Mouse (Mus musculus) urinary bladder, postnatal 4 days (tissue): ENCODE data around the gene Gipc3.

Source experiments
- DNase-seq, 2 experiments: peaks; one replicate each; pipeline ENCODE4 v3.0.0; 2021 to 2022; ENCODE audit warnings: low spot score in 2 of 2

Gene Gipc3

DNA sequence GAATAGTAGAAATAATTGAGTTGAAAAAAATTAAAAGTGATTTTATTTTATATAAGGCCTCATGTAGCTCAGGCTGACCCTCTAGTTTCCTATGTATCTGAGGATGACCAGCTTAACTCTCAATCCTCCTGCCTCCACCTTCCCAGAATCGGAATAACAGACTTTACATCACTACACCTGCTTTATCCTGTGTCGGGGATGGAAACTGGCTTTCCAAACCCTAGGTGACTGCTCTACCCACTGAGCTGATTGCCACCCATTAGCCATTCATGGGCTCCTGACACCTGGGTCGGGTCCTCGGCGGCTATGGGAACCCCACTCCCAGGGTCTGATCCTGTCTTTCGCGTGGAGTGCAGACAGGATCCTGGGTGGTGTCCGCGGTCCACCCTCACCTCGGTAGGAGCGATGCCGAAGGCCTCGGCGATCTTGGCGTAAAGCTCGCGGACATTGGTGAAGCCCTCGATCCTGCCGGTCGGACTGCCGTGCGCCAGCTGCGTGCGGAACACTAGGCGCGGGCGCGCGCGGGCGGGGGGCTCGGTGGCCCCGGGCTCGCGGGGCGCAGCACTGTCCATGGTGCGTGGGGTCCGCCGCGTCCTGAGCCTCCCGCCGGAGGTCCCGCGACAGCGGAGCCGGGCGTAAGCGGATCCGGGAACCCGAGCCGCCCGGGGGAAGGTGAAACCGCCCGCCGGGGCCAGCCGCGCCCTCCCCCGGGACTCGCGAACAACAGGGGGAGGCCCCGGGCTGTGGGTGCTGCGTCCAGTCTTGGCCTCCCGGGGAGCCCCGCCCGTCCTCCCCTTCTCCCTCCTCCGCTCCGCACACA lies at the start of gene Gipc3:
Gipc3 (minus strand) TSS at position 581 of the 820 bp plus-strand sequence.
- no peak for DNase-seq

DNA sequence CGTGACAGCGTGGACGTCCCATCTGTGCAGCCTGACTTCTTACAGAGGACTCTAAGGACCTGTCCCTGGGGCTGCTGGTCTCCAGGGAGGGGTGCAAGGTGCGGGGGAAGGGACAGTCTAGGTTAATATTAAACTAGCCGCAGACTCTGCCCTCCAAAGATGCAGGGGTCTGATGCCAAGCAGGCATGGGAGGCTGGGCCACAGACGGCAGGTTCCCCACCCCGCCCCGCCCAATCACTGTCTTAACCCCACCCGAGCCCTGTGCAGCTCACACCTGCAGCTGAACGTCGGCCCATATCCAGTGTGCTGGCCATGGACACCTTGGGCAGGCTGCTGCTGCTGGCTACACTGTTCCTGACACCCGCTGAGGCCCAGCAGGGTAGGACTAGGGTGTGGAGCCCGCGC lies 49.7 kb upstream of the Gipc3 start, which contains the start of gene Smim24:
Smim24 (plus strand) TSS at position 271 of the 405 bp plus-strand sequence.
- DNase-seq, result no peak

- no peak for DNase-seq
Observed at GRCm38 (mm10) chr10:81392270-81392669, 49.2 kb upstream of the Gipc3 start.

DNA sequence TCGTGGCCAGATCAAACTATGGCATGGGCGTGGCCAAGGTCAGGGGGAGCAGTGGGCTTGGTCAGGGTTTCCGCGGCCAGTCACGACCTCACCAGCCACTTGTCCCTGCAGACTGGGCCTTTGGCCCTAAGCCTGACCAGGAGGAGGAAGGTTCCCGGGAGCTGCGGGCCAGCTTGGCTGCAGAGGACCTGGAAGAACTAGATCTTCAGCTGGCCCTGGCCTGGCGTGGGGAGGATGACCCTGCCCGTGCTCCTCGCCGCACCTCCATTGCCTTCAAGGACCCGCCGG lies 47.6 kb upstream of the Gipc3 start:
- DNase-seq, result no peak

DNA sequence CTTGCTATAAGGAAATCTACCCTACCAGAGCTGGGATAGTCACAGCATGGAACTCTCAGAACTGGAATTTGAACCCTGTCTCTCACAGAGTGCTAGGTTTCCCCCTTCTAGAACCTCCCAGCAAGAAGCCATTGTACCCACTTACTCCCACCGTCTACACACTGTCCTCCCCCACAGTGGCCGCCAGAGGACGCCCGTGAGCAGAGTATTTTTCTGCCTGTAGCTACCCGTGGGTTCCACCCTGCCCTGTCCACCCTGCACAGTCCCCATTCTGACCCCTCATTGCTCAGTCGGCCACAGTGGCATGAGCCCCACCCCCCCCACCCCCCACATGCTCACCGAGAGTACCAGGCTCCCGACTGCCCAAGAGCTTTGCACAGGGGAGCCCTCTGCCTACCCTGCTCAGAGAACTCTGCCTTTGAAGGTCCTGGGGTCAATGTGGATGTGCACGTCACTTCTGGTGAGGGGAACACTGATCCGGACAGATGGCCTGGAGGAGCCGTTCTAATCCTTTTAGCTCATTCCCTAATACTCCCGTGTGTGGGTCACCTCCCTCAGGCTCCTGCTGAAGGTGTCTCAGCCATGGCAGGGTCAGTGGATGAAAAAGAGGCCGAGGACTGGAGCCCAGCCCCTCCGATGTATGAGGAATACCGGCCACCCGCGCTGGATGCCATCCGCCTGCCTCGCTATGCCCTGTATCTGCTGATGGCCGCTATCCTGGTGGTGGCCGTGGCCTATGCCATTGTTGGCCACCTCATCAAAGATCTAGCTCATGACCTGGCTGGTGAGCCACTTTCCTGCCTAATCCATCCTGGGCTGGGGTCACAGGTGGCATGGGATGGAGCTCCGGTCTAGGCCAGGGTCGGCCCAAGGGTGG lies 47.0 kb upstream of the Gipc3 start:
- DNase-seq, result peak in 1 of 2 experiments; percentile 82

- no peak for DNase-seq
Observed at GRCm38 (mm10) chr10:81389373-81389772, 46.3 kb upstream of the Gipc3 start.

DNA sequence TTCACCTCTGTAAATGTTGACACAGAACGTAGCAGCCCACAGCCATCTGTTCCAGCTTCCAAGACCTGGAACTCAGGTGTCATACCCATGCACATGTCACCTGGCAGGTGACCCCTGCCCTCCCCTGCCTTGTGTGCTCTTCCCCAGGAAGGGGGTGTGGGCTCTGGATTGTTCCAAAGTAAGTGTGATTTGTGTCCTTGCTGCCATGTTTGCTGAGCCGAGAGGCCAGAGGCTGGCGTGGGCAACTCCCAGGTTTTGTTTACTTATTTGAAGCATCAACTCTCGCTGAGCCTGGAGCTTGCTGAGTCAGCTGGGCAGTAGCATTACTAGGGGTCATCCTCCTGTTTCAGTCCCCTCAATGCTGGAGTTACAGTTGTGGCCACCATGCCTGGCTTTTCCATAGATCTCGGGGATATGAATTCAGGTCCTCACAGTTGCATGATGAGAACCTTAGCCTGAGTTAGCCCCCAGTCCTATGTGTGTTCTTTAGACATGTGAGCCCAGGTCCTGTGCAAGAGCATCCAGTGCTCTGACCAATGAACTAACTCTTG lies 45.5 kb upstream of the Gipc3 start, which contains the start of gene Gm48552:
Gm48552 (plus strand) TSS at position 501 of the 551 bp plus-strand sequence.
- DNase-seq, result no peak

GRCm38 (mm10) chr10:81387716-81388115 lies 44.6 kb upstream of the Gipc3 start:
- no peak for DNase-seq

GRCm38 (mm10) chr10:81385603-81386306 lies 42.7 kb upstream of the Gipc3 start:
- DNase-seq, result no peak

- DNase-seq, result no peak
Observed at GRCm38 (mm10) chr10:81384605-81384982, 41.5 kb upstream of the Gipc3 start.

DNA sequence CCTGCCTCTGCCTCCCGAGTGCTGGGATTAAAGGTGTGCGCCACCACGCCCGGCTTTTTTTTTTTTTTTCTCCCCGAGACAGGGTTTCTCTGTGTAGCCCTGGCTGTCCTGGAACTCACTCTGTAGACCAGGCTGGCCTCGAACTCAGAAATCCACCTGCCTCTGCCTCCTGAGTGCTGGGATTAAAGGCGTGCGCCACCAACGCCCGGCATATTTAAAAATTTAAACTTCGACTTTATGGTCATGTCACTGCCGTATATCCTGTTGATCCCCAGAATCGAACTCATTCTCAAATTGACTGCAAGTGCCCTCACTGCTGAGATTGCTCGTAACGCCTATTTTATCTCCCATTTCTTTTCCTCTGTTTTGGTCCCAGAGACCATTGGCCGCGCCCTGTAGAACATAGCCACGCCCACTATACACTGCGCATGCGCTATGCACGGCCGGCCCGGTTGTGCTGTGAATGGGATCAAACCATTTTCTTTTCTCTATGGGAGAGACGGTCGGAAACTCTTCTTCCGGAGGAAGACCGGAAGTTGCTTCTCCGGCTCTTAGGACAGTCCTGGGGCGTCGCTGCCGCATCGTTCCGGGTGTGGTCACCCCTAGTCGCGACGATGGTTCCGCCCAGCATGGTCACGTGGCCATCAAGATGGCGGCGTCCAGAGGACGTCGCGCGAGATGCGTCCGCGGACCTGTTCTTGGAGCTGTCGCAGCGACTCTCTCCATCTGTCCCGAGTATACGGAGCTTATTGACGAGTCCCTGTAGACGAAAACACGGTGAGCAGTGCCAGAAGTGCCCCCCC lies 40.9 kb upstream of the Gipc3 start, which contains the start of the genes Dohh and Gm48551:
Dohh (plus strand) TSS at position 627 of the 803 bp plus-strand sequence.
Gm48551 (plus strand) TSS at position 665 of the 803 bp plus-strand sequence.
- DNase-seq, result peak; percentile 97 to 100

DNA sequence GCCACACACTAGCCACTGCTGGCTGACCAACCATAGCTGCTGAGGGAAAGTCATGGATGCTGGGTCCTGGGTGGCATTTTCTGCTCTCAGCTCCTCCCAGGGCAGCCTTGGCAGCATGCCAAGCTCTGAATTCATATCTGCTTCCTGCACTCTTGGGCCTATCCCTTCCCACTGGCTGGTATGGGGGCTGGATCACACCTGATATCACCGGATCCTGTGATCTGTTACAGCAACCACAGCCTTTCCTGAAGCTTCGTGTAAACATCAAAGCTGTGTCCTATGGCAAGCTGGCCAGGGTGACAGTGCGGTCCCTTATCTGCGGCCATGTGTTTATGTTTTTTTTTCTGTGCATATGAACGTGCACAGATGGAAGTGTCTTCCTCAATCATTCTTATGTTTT lies 39.0 kb upstream of the Gipc3 start:
- DNase-seq, result no peak

DNA sequence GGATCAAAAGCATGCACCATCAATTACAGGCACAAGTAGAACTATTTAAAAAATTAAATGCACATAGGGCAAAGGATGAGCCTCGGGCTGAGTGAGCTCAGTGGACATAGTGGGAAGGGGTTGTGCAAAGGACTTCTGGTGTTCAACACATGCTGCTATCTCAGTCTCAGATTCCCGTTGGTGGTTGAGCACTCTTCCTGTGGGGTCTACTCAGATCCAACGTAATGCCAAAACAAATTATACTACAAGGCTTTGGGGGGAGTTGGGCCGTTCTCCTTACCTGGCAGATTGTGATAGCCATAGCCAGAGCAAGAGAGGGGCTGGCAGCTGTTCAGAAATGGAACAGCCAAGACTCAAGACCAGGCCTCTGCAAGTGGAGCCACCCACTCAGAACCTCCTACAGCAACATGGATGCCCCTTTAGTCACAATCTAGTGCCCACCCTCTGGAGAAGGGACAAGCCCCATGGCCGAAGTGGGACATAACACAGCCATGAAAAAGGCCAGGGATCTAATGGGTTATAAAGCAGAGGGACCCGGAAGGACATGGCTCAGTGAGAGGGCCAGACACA lies 36.8 kb upstream of the Gipc3 start:
- no peak for DNase-seq

DNA sequence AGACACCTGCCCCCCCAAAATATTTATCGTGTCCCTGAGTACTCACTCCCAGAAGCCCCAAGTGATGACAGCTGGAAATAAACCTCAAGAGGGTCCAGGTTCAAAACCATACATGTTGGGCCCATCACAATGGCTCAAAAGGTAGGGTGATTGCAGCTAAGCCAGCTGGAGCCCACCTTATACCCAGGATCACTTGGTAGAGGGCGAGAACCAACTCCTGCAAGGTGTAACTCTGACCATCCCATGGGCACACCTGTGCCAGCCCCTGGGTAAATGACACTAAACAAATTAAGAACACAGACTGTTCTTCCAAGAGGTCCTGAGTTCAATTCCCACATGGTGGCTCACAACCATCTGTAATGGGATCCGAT lies 36.1 kb upstream of the Gipc3 start:
- DNase-seq, result no peak

- DNase-seq, result peak; percentile 100
Observed at GRCm38 (mm10) chr10:81378553-81379182, 35.6 kb upstream of the Gipc3 start.

DNA sequence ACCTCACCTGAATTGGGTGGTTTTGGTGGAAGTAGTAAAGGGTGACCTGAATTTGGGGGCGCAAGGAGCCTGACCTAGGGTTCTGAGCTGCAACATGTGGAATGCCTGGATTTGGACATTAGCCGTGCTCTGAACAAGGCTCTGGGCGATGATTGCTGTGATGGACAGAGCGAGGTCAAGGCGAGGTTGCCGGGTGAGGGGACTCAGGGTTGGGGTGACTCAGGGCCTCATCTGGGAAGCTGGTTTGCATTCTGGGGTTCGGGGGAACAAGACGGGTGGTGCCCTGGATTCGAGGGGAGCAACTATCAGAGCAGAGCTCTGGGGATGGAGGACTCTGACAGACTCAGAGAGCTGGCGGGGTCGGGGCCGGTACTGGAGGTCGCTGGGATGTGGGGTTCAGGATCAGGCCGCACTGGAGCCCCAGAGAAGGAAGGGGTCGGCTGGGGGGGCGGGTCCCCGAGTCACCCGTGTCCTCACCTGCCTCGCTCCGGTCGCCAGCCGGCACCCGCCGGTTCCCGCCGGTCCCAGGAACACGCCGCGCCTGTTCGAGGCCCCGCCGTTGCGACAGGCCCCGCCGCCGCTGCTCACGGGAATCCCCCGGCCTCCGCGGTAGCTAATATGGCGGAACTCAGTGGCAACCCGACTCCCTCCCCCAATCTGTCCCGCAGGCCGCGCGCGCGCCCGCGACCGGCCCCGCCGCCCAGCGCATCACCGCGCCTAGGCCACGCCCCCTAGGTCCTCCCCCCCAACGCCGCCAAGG lies 34.9 kb upstream of the Gipc3 start, which contains the start of gene Fzr1:
Fzr1 (minus strand) TSS at position 724 of the 760 bp plus-strand sequence.
- DNase-seq, result peak in 1 of 2 experiments; percentile 55

DNA sequence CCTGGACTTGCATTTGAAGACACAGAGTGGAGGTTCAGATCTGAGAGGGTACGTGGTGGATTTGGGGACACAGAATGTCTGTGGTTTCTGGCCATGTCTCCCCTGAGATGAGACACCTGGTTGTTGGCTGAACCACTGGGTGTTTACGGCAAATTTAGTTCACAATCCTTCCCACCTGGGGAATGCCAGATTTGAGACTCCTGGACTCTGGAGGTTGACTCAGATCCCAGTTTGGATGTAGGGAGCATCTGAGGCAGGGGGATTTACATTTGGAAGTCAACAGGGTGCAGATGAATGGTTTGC lies 34.2 kb upstream of the Gipc3 start:
- no peak for DNase-seq

DNA sequence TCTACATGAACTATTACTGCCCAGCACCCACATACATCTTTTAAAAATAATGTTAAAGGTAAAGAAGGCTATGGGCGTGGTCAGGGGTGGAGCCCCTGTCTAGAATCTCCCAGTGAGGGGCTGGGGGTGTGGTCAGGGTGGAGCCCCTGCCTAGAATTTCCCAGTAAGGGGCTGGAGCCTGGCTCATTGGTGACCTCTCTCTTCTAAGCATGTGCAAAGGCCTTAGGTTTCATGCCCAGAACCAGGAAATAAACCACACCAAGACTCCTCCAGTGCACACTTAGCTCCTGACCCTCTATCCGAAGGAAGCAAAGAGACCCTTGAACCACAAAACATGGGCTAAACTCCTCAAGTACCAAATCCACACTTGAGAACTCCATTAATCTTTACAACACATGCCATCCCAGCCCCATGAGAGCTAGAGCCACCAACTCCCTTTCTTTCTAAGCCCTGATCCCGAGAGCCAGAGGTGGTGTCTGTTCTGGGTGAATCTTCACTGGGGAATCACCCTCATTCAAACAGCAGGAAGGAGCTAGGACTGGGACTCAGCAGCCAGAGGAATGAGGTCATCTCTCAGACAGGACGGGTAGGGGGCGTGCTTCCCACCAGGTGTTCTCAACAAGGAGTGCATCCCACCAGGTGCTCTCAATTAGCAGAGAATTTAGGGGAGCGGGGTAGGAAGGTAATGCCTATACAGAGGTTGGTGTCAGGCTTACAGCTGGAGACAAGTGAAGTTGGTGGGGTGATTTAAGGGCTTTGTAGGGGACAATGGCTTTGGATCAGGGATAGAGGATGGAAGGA lies 33.7 kb upstream of the Gipc3 start:
- no peak for DNase-seq

- DNase-seq, result no peak
Observed at GRCm38 (mm10) chr10:81375322-81375721, 32.3 kb upstream of the Gipc3 start.
